ENCODE assay signal across 8 mouse cellular contexts in the genomic region with DNA sequence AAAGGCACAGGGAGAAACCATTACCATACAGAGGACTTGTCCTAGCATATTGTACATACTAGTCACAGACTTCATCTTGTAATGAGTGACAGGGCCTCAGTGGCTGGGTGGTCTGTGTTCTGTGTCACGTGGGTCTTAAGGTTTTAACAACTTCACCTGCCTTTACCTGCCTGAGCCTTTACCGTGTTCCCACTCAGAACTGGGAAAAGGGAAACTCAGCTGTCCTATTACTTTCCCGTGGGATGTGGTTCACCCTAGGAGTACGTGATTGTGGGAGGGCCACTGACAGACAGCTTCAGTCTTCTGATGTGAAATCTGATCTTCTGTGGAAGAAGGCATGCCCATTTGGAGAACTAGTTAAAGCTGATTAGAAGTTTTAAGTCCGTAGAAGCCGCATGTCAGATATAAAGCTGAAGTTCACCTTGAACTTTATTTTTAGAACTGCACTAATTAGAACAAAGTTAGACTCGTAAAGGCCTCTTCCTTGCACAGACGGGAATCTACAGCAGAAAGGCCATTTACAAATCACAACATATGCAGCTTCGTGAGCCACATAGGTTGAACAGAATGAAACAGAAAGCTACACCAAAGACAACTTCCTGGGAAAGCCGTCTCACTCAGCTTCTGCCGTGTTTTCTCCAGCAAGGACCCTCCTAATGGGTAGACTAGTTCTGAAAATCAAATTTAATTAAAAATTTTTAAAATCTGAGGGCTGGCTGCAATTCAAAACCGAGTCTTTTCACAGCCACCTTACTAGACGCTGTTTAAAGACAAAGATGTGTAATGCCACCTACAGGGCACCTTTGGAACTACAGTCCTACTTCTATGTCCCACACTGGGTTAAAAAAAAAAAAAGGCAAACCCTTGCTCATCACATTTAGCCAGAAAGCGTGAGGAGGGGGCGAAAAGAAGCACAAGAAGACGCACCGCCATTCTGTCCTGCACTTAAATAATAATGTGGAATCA. TPM values are rescaled to one million over a fixed set of nuclear protein-coding genes. Genes with fewer than 3 reads are reported as not detected.
DNase-seq lines count a peak whose midpoint lies in the region; ATAC-seq lines count a peak whose summit lies in the region.

No protein-coding gene starts in this region.

- no peaks in the 10 kb centered on the region for H3K27me3 ChIP-seq in forebrain, embryonic 13.5 days
- no peaks in the 10 kb centered on the region for H3K27me3 ChIP-seq in liver, embryonic 15.5 days
- no peaks in the 10 kb centered on the region for H3K27me3 ChIP-seq in neural tube, embryonic 11.5 days (ENCODE audit: control insufficient read depth, insufficient read depth, low read length)

- WGBS in forebrain, embryonic 13.5 days = 26% methylated on average over 17 of the region's 17 CpGs
- 28% methylated on average over 17 of the region's 17 CpGs for WGBS in liver, embryonic 15.5 days (ENCODE audit: insufficient replicate concordance)
- WGBS in neural tube, embryonic 11.5 days = 34% methylated on average over 17 of the region's 17 CpGs

- H3K4me3 ChIP-seq in forebrain, embryonic 13.5 days = peak overlapping the region; percentile 21
- H3K4me3 ChIP-seq in liver, embryonic 15.5 days (replicated peaks) = peak overlapping the region; percentile 37
- no peak overlapping the region for H3K4me3 ChIP-seq in neural tube, embryonic 11.5 days (ENCODE audit: low read depth, low read length)

- H3K4me2 ChIP-seq in forebrain, embryonic 13.5 days = peak overlapping the region; percentile 49
- H3K4me2 ChIP-seq in liver, embryonic 15.5 days = peak overlapping the region; percentile 54
- H3K4me2 ChIP-seq in neural tube, embryonic 11.5 days (ENCODE audit: low read depth) = no peak overlapping the region

- intact Hi-C loops in heart, postnatal 10 days (cut with DNase I) = loop anchor here (1.0 to 5.0 kb wide), 4 partner anchors 37 to 201 kb away; no protein-coding TSS in a partner anchor

- ATAC-seq in forebrain, embryonic 13.5 days = peak; percentile 75
- peak; percentile 37; the same call in 1 of the 2 replicates for ATAC-seq in liver, embryonic 15.5 days (ENCODE audit: insufficient read depth)
- peak; percentile 61 for ATAC-seq in neural tube, embryonic 11.5 days (ENCODE audit: insufficient read depth, low FRiP score, low TSS enrichment)

- peak overlapping the region; percentile 52 for H3K9ac ChIP-seq in forebrain, embryonic 13.5 days
- no peak overlapping the region for H3K9ac ChIP-seq in liver, embryonic 15.5 days
- H3K9ac ChIP-seq in neural tube, embryonic 11.5 days (ENCODE audit: low read length) = no peak overlapping the region

- H3K9me3 ChIP-seq in forebrain, embryonic 13.5 days (replicated peaks) = no peaks in the 10 kb centered on the region
- H3K9me3 ChIP-seq in liver, embryonic 15.5 days (replicated peaks) = no peaks in the 10 kb centered on the region
- no peaks in the 10 kb centered on the region for H3K9me3 ChIP-seq in neural tube, embryonic 11.5 days (ENCODE audit: control insufficient read depth, low read length)

- DNase-seq in MEL-GATA-1-ER (ENCODE audit: extremely low read depth, low read depth) = peak; percentile 52
- peak; percentile 72 for DNase-seq in c-Kit-positive CD71-positive TER-119-negative erythroid progenitor cells, embryonic 14.5 days (ENCODE audit: low read depth)
- DNase-seq in heart, postnatal 10 days = peak; percentile 89 to 92
- DNase-seq in kidney, postnatal 36 days = peak; percentile 87 to 91
- DNase-seq in neural tube, embryonic 11.5 days (ENCODE audit: low spot score) = peak; percentile 70
- peak; percentile 56 for DNase-seq in testis, postnatal 14 days (ENCODE audit: low spot score)

- no peak overlapping the region for H3K27ac ChIP-seq in forebrain, embryonic 13.5 days
- H3K27ac ChIP-seq in liver, embryonic 15.5 days (replicated peaks) = no peak overlapping the region
- H3K27ac ChIP-seq in neural tube, embryonic 11.5 days (ENCODE audit: low read depth, low read length) = no peak overlapping the region

- H3K4me1 ChIP-seq in forebrain, embryonic 13.5 days = 0 out of 2 replicates have a peak, but pooled peaks cover 4% of the 10 kb centered on the region
- H3K4me1 ChIP-seq in liver, embryonic 15.5 days (replicated peaks) = peaks cover 8% of the 10 kb centered on the region
- H3K4me1 ChIP-seq in neural tube, embryonic 11.5 days (ENCODE audit: control insufficient read depth, insufficient read depth, low read length) = no peaks in the 10 kb centered on the region

- peaks cover 25% of the 10 kb centered on the region for H3K36me3 ChIP-seq in forebrain, embryonic 13.5 days (ENCODE audit: poor library complexity, severe bottlenecking)
- peaks cover 24% of the 10 kb centered on the region for H3K36me3 ChIP-seq in liver, embryonic 15.5 days (replicated peaks)
- H3K36me3 ChIP-seq in neural tube, embryonic 11.5 days (ENCODE audit: control insufficient read depth, insufficient read depth, low read length) = no peaks in the 10 kb centered on the region; the same call in none of the 2 replicates

RNA-seq across cellular contexts. Expression of gene Vcpkmt, which starts 8.6 kb away (rescaled TPM):
- 26.0 and 26.9 TPM in 2 replicates for polyA plus RNA-seq in forebrain, embryonic 13.5 days (2015; fragmentation: Nextera tagmentation; extraction: Ambion mirVana)
- 1 to 10 TPM; 4.8 to 5.6 TPM for total RNA-seq in heart, postnatal 10 days (2021)
- 11.4 and 12.8 TPM in 2 replicates for polyA plus RNA-seq in liver, embryonic 15.5 days (2015; fragmentation: Nextera tagmentation; extraction: Ambion mirVana)
- 19.8 and 20.1 TPM in 2 replicates for polyA plus RNA-seq in neural tube, embryonic 11.5 days (2014; fragmentation: Nextera tagmentation; extraction: Ambion mirVana)
